Mouse (Mus musculus): ENCODE data around the gene Gemin8. TPM values are rescaled to one million over a fixed set of nuclear protein-coding genes. Genes with fewer than 3 reads are reported as not detected.

Gene Gemin8
- total RNA-seq, 2 experiments from 2014 or later, result 1.3 to 1.5 TPM

GRCm38 (mm10) chrX:166219331-166219730 lies 49.1 kb downstream of the Gemin8 start:
- DNase-seq, result no peak
- intact Hi-C loops (cut with DNase I; ENCODE audit: low total_unique reads), result no loop called here

GRCm38 (mm10) chrX:166226856-166227255 lies 56.6 kb downstream of the Gemin8 start:
- DNase-seq, result no peak
- intact Hi-C loops (cut with DNase I; ENCODE audit: low total_unique reads), result no loop called here

DNA sequence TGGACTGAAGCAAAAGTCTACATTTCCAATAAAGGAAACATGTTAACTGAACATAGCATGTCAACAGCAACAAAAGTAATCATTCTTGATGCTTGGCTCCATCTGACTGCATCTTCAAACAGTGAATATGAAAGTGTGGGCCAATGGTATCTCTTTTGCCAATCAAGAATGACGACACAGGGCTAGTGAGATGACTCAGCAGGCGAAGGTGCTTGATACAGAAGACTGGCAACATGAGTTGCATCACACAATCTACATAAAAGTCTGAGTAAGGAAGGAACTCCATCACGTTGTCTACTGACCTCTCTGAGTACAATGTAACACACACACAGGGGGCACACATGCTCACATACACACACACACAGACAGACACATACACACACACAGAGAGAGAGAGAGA lies 59.5 kb downstream of the Gemin8 start:
- no peak for DNase-seq
- intact Hi-C loops (cut with DNase I; ENCODE audit: low total_unique reads), result no loop called here

DNA sequence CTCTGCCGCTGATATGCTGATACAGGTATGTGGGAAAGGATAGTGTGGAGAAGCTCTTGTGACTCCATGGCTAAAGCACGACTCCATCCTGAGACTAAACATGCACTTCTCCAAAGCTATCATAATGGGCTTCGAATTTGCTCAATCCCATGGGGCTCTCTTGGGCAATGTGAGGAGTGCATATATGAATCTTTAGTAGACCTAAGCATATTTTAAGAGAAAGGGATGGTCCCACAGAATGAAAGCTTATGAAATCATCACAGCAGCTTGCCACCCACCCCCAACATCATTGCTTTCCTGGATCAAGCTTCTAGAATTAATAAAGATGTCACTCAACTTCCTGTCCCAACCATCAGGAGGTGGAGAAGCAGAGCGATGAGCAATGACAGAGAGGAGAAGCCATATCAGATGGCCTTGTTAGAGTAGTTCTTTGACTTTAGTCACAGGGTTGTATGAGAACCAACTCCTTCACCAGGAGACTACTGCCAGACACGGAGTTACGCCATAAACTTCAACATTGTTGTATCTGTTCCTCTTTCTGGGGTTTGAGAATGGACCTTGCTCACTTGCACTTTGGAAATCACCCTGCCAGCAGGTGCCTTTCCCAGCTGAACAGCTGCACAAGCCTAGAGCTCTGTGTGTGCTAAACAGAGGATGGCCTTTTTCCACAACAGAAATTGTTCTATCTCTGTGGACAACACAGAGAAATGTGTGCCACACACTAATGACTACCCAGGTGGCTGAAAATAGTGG lies 60.4 kb downstream of the Gemin8 start:
- no peak for DNase-seq
- intact Hi-C loops (cut with DNase I; ENCODE audit: low total_unique reads), result no loop called here

GRCm38 (mm10) chrX:166236131-166236530 lies 65.9 kb downstream of the Gemin8 start:
- no peak for DNase-seq
- intact Hi-C loops (cut with DNase I; ENCODE audit: low total_unique reads), result no loop called here

- peak; percentile 54 for DNase-seq
- intact Hi-C loops (cut with DNase I; ENCODE audit: low total_unique reads), result no loop called here
Observed at GRCm38 (mm10) chrX:166238831-166239460, 68.7 kb downstream of the Gemin8 start, which contains the start of gene Gpm6b. Gene Gpm6b, plus strand, starts transcription at chrX:166238911.

DNA sequence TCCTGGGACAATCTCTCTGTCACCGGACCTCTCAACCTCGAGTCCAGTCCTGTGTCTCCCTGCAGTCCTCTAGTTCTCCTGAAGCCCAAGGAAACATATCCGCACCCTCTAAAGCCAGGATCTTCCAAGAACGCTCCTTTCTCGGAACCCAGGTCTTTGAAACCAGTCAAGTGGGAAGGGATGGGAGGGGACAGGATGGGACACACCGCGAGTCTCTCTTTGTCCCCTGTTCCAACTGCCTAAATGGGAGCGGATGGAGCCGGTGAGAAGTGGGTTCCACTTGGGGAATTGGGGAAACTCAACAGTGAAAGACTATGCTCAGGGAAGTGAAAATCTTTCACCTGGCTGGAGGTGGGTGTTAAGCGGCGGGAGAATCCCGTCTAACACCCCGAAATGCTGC lies 69.3 kb downstream of the Gemin8 start:
- DNase-seq, result no peak
- intact Hi-C loops (cut with DNase I; ENCODE audit: low total_unique reads), result no loop called here

Other genes with a start within 250 kb of the Gemin8 start
- gene Gpm6b, start 68.5 kb downstream of the Gemin8 start, total RNA-seq (2021), result 10 to 100 TPM in 1 of 2 experiments, 1 to 10 TPM in 1; 5.4 to 10.4 TPM